Mouse (Mus musculus) heart, embryonic 11.5 days (tissue): ENCODE measurements around the gene Selenos. TPM values are rescaled to one million over a fixed set of nuclear protein-coding genes. Genes with fewer than 3 reads are reported as not detected.

Experiments
- ATAC-seq: fragments of 200-750 bp; cut with Nextera tagmentation; replicated peaks from 2 replicates; pipeline ENCODE4 v1.8.0; 2017; ENCODE audit warnings: moderate library complexity; ENCODE audit not compliant: insufficient number of reproducible peaks, low FRiP score, low TSS enrichment
- H3K27ac ChIP-seq: fragments of 300-500 bp; sonication (generic); 2 replicates; pipeline ENCODE4 v1.5.1; 2014; ENCODE audit warnings: mild to moderate bottlenecking, low read depth, low read length
- H3K27me3 ChIP-seq: fragments of 300-500 bp; sonication (generic); 2 replicates; pipeline ENCODE4 v1.6.1; 2014; ENCODE audit warnings: mild to moderate bottlenecking, low read length, mixed read lengths; ENCODE audit not compliant: control insufficient read depth, insufficient read depth
- H3K36me3 ChIP-seq: fragments of 300-500 bp; sonication (generic); 2 replicates; pipeline ENCODE4 v1.6.1; 2014; ENCODE audit warnings: mild to moderate bottlenecking, low read length, moderate library complexity, mixed read lengths; ENCODE audit not compliant: control insufficient read depth, insufficient read depth
- H3K4me1 ChIP-seq: fragments of 300-500 bp; sonication (generic); 2 replicates; pipeline ENCODE4 v1.6.1; 2014; ENCODE audit warnings: low read length; ENCODE audit not compliant: control insufficient read depth, insufficient read depth
- H3K4me2 ChIP-seq: fragments of 300-500 bp; sonication (generic); 2 replicates; pipeline ENCODE4 v1.6.1; 2014; ENCODE audit warnings: mild to moderate bottlenecking, moderate library complexity
- H3K4me3 ChIP-seq: fragments of 300-500 bp; sonication (generic); 2 replicates; pipeline ENCODE4 v1.5.1; 2014; ENCODE audit warnings: low read depth, low read length
- H3K9ac ChIP-seq: fragments of 300-500 bp; sonication (generic); 2 replicates; pipeline ENCODE4 v1.6.1; 2014; ENCODE audit warnings: mild to moderate bottlenecking, low read depth, low read length, moderate library complexity
- H3K9me3 ChIP-seq: fragments of 300-500 bp; sonication (generic); replicated peaks from 2 replicates; pipeline ENCODE4 v1.6.1; 2016; ENCODE audit warnings: low read length; ENCODE audit not compliant: control insufficient read depth
- WGBS: fragments of 180-500 bp; shearing (Covaris S2); extraction: QIAGEN DNeasy Blood & Tissue Kit; methylation state at CpG from one replicate; pipeline ENCODE4 v1.1.7; 2014; ENCODE audit not compliant: insufficient replicate concordance; 5-methylcytosine and 5-hydroxymethylcytosine counted together
- polyA plus RNA-seq: library from polyadenylated mRNA; unstranded; fragments of >200 nt; fragmentation: Nextera tagmentation; extraction: Ambion mirVana; gene quantifications from 2 replicates; pipeline ENCODE4 v1.2.1, GENCODE M21; 2014

Gene Selenos
- polyA plus RNA-seq, 1 experiment from 2014 or later: 76.4 TPM

DNA sequence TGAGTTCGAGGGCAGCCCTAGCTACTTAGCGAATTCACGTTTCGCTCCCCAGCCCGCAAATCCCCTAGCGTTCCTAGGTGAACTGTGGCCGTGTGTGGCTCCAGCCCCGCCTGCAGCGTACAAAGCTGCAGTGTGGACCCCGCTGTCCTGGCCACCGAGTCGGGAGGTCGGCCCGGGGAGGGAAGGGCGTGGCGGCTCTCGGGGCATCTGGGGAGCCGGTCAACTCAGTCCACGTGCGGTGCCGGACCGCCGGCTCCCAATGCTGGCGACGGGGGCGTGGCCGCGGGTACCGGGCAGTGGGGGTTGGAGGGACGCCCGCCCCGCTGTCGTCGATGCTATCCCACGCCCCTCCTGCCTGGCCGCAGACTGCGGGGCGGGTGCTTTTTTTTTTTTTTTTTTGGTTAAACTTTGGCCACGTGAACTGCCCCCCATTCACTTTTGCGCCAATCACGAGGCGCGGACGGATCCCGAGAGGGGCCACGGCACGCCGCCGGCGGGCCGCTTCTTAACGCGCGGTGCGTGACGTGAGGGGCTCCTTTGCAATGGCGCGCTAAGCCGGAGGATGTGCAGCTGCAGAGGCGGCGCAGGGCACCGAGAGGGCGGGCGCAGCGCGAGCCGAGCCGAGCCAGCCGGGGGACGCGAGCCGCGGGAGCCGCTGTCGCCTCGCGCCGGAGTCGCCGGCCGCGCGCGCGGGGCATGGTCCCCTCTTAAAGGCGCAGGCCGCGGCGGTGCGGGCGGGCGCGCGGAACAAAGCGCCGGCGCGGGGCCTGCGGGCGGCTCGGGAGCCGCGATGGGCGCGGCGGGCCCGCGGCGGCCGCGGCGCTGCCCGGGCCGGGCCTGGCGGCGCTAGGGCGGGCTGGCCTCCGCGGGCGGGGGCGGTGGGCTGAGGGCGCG is 29.8 kb downstream of the Selenos start, which contains the start of gene Chsy1:
TSS of gene Chsy1 (plus strand) at position 555 of the 894 bp plus-strand sequence.
- Histone ChIP-seq H3K9me3 (no peaks in the 10 kb centered on the region), H3K27ac (peak within 1 kb of the TSS; percentile 66), H3K4me1 (peaks cover 15% of the 10 kb centered on the region; the same call in 1 of the 2 replicates), H3K4me2 (peak within 1 kb of the TSS; percentile 91), H3K36me3 (no peaks in the 10 kb centered on the region), H3K27me3 (no peaks in the 10 kb centered on the region), H3K9ac (peak within 1 kb of the TSS; percentile 93), H3K4me3 (peak within 1 kb of the TSS; percentile 92)
- WGBS: under 1% methylated on average over 80 of the region's 123 CpGs
- peak; percentile 82 for ATAC-seq

DNA sequence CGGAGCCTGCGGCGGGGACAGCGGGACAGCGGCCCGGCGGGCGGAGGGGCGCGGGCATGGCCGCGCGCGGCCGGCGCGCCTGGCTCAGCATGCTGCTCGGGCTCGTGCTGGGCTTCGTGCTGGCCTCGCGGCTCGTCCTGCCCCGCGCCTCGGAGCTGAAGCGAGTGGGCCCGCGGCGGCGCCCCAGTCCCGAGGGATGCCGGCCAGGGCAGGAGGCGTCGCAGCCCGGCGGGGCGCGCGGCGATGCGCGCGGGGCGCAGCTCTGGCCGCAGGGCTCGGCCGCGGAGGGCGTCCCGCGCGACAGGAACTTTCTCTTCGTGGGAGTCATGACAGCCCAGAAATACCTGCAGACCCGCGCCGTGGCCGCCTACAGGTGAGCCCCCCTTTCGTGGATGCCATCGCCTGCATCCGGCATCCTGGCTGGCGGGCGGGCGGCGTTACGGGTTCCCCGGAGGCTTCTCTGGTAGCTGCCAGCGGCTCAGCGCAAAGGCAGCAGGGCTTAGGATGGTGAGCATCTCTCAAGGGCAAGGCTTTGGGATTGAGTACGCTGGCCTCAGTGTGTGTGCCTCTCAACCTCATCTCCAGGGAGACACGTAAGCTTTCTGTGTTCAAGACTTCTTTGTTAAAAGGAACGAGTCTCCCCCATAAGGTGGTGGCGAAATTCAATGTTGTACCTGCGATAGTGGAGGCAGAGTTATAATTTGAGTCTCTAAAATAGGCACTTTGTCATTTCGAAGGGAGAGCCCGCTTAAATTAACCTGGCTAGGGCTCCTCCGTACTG is 30.6 kb downstream of the Selenos start:
- under 1% methylated on average over 51 of the region's 77 CpGs for WGBS
- Histone ChIP-seq H3K4me3 (peak overlapping the region; percentile 92), H3K27ac (peak overlapping the region; percentile 66), H3K27me3 (no peaks in the 10 kb centered on the region), H3K9me3 (no peaks in the 10 kb centered on the region), H3K9ac (peak overlapping the region; percentile 93), H3K4me2 (peak overlapping the region; percentile 91), H3K4me1 (peaks cover 20% of the 10 kb centered on the region), H3K36me3 (no peaks in the 10 kb centered on the region)
- peak; percentile 43; the same call in 1 of the 2 replicates for ATAC-seq

DNA sequence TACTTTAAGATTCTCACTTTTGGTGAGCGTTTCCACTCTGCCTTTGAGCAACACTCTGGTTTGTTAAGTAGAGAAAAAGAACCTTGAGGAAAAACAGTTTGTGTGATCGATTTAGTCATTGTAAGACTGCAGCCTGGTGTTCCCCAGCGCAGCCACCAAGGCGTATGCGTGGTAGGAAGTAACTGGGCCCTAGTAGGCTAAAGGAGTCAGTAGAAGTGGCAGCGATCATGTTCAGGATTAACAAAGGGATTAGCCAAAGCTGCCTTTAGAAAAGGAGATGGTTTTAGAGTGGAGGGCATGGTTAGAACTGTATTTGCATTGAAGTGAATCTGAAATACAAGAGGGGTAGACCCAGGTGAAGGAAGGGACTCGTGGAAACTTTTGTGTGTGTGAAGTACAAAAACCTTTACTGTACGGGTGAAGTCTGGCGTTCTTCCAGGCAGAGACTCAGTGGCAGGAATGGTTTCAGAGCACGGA is 31.2 kb downstream of the Selenos start:
- H3K4me3 ChIP-seq: peak overlapping the region; percentile 92
- H3K9me3 ChIP-seq: no peaks in the 10 kb centered on the region
- no peak for ATAC-seq
- peak overlapping the region; percentile 93 for H3K9ac ChIP-seq
- peak overlapping the region; percentile 91 for H3K4me2 ChIP-seq
- peaks cover 24% of the 10 kb centered on the region for H3K4me1 ChIP-seq
- peak overlapping the region; percentile 66; the same call in 1 of the 2 replicates for H3K27ac ChIP-seq
- H3K27me3 ChIP-seq: no peaks in the 10 kb centered on the region
- H3K36me3 ChIP-seq: no peaks in the 10 kb centered on the region
- WGBS: 6% methylated on average over 10 of the region's 10 CpGs

DNA sequence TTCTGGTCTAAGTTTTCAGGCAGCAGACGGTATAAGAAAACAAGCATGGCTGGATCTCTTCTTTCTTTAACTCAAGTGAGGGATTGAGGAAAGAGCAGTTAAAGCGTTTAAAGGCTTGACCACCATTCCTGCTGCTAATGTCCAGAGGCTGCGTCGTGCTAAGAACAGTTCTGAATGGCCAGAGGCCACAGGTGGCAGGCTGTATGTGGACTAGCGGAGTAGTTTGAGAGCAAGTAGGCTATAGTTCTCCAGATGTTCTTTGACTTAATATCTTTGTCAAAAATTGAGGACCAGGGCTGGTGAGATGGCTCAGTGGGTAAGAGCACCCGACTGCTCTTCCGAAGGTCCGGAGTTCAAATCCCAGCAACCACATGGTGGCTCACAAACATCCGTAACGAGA is 31.8 kb downstream of the Selenos start:
- ATAC-seq: no peak
- Histone ChIP-seq H3K27ac (no peak overlapping the region), H3K4me3 (peak overlapping the region; percentile 92), H3K36me3 (no peaks in the 10 kb centered on the region), H3K9me3 (no peaks in the 10 kb centered on the region), H3K4me1 (peaks cover 28% of the 10 kb centered on the region), H3K4me2 (peak overlapping the region; percentile 91), H3K9ac (peak overlapping the region; percentile 93; the same call in 1 of the 2 replicates), H3K27me3 (no peaks in the 10 kb centered on the region)
- WGBS: 65% methylated on average over 10 of the region's 10 CpGs

DNA sequence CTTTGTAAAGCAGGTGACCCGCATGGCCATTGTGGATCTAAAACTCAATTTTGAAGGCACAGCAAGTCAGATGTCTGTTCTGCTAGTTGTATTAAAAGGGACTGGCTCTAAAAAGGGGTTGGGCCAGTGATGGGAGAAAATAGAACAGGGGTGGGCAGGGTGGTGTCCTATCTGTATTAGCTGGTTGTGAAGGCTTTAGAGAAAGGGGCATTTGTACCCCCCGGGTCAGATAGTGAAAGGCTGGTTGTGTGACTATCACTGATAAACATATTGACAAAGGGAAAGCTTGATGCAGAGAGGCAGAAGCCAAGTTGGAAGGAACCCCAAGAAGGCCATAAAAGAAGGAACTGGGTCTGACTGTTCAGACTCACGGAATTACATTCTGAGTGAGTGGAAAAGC is 34.1 kb downstream of the Selenos start:
- Histone ChIP-seq H3K4me2 (peak overlapping the region; percentile 36), H3K9ac (no peak overlapping the region), H3K27me3 (no peaks in the 10 kb centered on the region), H3K27ac (no peak overlapping the region; the same call in 1 of the 2 replicates), H3K36me3 (no peaks in the 10 kb centered on the region), H3K4me1 (peaks cover 41% of the 10 kb centered on the region), H3K4me3 (no peak overlapping the region), H3K9me3 (no peaks in the 10 kb centered on the region)
- no peak for ATAC-seq
- WGBS: 74% methylated on average over 3 of the region's 3 CpGs

DNA sequence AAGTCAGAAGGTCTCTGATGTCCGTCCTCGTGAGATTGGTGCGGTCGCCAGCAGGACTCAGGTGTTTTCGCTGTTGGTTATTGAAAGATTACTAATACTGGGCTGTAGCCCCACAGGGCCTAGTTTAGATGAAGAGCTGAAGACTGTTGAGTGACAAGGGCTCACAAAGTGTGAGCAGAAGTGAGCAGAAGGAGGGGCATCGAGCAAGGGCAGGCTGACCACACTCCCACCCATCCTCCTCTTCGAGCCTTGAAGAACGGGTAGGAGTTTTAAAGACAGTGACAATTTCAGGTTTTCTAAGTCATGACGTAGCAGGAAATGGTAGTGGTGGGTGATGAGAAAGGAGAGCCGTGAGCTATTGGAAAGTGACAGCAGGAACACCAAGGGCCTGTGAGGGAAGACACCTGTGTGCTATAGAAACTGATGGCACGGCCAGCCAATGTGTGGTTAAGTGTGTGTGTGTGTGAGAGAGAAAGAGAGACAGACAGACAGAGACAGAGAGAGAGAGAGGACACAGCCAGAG is 36.4 kb downstream of the Selenos start:
- H3K9me3 ChIP-seq: no peaks in the 10 kb centered on the region
- 47% methylated on average over 11 of the region's 11 CpGs for WGBS
- no peaks in the 10 kb centered on the region for H3K36me3 ChIP-seq
- H3K4me1 ChIP-seq: peaks cover 54% of the 10 kb centered on the region
- H3K4me2 ChIP-seq: peak overlapping the region; percentile 3; the same call in 1 of the 2 replicates
- H3K27me3 ChIP-seq: no peaks in the 10 kb centered on the region
- no peak for ATAC-seq
- H3K9ac ChIP-seq: no peak overlapping the region
- H3K4me3 ChIP-seq: no peak overlapping the region
- no peak overlapping the region for H3K27ac ChIP-seq

DNA sequence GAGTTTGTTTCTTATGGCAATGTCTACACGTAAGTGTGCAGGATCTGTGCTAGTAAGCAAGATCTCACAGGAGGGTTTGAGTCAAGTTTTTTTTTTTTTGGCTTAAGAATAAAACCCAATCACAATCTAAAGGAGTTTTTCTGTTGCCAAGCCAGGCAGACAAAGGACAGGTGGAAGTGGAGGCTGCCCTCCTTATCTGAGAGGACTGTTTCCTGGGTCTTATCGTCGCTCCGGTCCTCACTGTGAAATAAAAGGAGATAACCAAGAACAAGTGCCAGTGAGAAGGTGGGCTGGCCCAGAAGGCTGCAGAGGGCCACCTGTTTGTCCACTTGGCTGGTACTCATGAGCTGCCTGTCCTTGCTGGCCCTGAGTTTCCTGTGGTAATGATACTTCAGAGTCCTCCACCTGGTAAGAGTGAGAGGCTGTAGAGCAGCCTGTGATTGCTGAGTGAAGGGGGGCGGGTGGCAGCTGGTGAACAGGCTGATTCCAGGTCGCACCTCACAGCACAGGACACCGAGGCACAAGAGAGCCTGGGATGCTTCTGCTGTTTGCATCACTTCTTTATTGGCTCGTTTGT is 37.5 kb downstream of the Selenos start:
- WGBS: 40% methylated on average over 8 of the region's 8 CpGs
- no peak for ATAC-seq
- Histone ChIP-seq H3K4me3 (no peak overlapping the region), H3K27me3 (no peaks in the 10 kb centered on the region), H3K9ac (no peak overlapping the region), H3K27ac (no peak overlapping the region), H3K4me1 (peaks cover 58% of the 10 kb centered on the region), H3K9me3 (no peaks in the 10 kb centered on the region), H3K36me3 (no peaks in the 10 kb centered on the region), H3K4me2 (peak overlapping the region; percentile 20)

DNA sequence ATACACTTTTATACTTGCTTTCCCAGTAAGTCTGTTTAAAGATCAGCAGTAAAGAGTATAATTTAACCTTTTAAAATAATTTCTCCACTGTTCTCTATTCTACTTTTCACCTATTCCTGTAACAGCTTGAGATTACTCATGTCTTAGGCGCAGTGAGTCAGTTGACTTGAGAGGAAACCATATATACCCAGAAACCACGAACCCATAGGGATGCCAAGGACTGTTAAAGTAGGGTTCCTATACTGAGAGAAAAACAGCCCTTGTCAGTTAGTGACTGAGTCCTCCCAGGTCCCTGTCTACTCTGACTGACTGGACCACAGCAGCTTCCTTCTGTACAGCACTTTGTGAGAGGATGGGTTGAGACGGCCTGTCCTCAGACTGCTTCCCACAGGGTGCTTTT is 38.6 kb downstream of the Selenos start:
- Histone ChIP-seq H3K4me3 (no peak overlapping the region), H3K36me3 (no peaks in the 10 kb centered on the region), H3K27ac (no peak overlapping the region), H3K4me1 (peaks cover 53% of the 10 kb centered on the region), H3K27me3 (no peaks in the 10 kb centered on the region), H3K9me3 (no peaks in the 10 kb centered on the region), H3K9ac (no peak overlapping the region), H3K4me2 (no peak overlapping the region)
- ATAC-seq: no peak
- WGBS: 83% methylated on average over 3 of the region's 3 CpGs
